Mouse (Mus musculus) CH12.LX (cell line): ENCODE measurements around the gene Hpca. TPM values are rescaled to one million over a fixed set of nuclear protein-coding genes. Genes with fewer than 3 reads are reported as not detected.

Source experiments
- DNase-seq: peaks from one replicate; pipeline ENCODE4 v3.0.0-alpha.2; 2013; ENCODE audit errors: extremely low read depth
- H3K27ac ChIP-seq: 2 replicates; pipeline ENCODE4 v1.5.1; 2012; ENCODE audit warnings: low read depth, mild to moderate bottlenecking, control low read depth, moderate library complexity; ENCODE audit not compliant: insufficient read depth
- H3K27me3 ChIP-seq: replicated peaks from 2 replicates; pipeline ENCODE3; 2012; ENCODE audit warnings: inconsistent platforms
- H3K36me3 ChIP-seq, 2 experiments: replicated peaks in 1 of 2; 2 replicates each; pipeline versions ENCODE3 to v1.6.1; 2012; ENCODE audit warnings: inconsistent platforms in 1 of 2, low read length in 1 of 2, mild to moderate bottlenecking in 1 of 2, mixed read lengths in 1 of 2, moderate library complexity in 1 of 2; ENCODE audit not compliant: control insufficient read depth in 1 of 2, insufficient read depth in 1 of 2
- H3K4me1 ChIP-seq, 2 experiments: 2 replicates each; pipeline ENCODE4 v1.6.1; 2012; ENCODE audit warnings: inconsistent platforms in 1 of 2, moderate library complexity in 1 of 2; ENCODE audit not compliant: insufficient read depth in 2 of 2, control insufficient read depth in 1 of 2
- H3K4me2 ChIP-seq: 2 replicates; pipeline ENCODE4 v1.6.1; 2012; ENCODE audit warnings: low read depth, mild to moderate bottlenecking, control low read depth; ENCODE audit not compliant: poor library complexity, insufficient read depth, severe bottlenecking
- H3K4me3 ChIP-seq, 3 experiments: fragments of 150-350 bp in 1 of 3; sonication (generic) in 1 of 3; replicated peaks in 1 of 3; 2 replicates each; pipeline versions ENCODE3 to v1.5.1; 2011 to 2012; ENCODE audit warnings: low read depth in 2 of 3, low read length in 2 of 3, mild to moderate bottlenecking in 2 of 3, moderate library complexity in 2 of 3, control low read depth in 1 of 3, improper control_type of control experiment in 1 of 3, inconsistent platforms in 1 of 3, mixed read lengths in 1 of 3; ENCODE audit not compliant: poor library complexity in 1 of 3
- H3K79me2 ChIP-seq: replicated peaks from 2 replicates; pipeline ENCODE4 v1.6.1; 2012; ENCODE audit warnings: mild to moderate bottlenecking, moderate library complexity; ENCODE audit not compliant: control insufficient read depth, poor library complexity, insufficient read depth, severe bottlenecking; ENCODE audit errors: extremely low read depth
- H3K9ac ChIP-seq: 2 replicates; pipeline ENCODE4 v1.6.1; 2012; ENCODE audit warnings: low read depth, mild to moderate bottlenecking, control low read depth, moderate library complexity; ENCODE audit not compliant: insufficient read depth
- H3K9me3 ChIP-seq: replicated peaks from 2 replicates; pipeline ENCODE3; 2012; ENCODE audit warnings: low read length, inconsistent platforms, mixed read lengths
- ELF1 ChIP-seq: IDR thresholded peaks from 2 replicates; pipeline ENCODE4 v1.6.1; 2014; ENCODE audit warnings: low read depth, mild to moderate bottlenecking, inconsistent platforms, low read length, improper control_type of control experiment
- JUN ChIP-seq: IDR thresholded peaks from 2 replicates; pipeline ENCODE4 v1.6.1; 2011; ENCODE audit warnings: low read depth, mild to moderate bottlenecking, low read length, improper control_type of control experiment, moderate library complexity; ENCODE audit not compliant: insufficient read depth
- MAX ChIP-seq: IDR thresholded peaks from 2 replicates; pipeline ENCODE4 v1.6.1; 2011; ENCODE audit warnings: low read length, improper control_type of control experiment
- MEF2A ChIP-seq: IDR thresholded peaks from 2 replicates; pipeline ENCODE4 v1.6.1; 2014; ENCODE audit warnings: low read depth, mild to moderate bottlenecking, inconsistent platforms, low read length, improper control_type of control experiment, borderline replicate concordance
- NRF1 ChIP-seq: IDR thresholded peaks from 2 replicates; pipeline ENCODE4 v1.6.1; 2014; ENCODE audit warnings: low read depth, mild to moderate bottlenecking, inconsistent platforms, low read length, improper control_type of control experiment, moderate library complexity
- ZC3H11A ChIP-seq: IDR thresholded peaks from 2 replicates; pipeline ENCODE4 v1.6.1; 2012; ENCODE audit warnings: low read depth, mild to moderate bottlenecking, inconsistent platforms, low read length, improper control_type of control experiment
- dilution Hi-C: fragments of 300-500 bp; cut with MboI; formaldehyde crosslinking; loops from 2 replicates; pipeline ENCODE4 v1.14.3; 2020; ENCODE audit warnings: low sequenced_read_pairs; ENCODE audit not compliant: extremely low pct_unique_long_range_greater_than_20kb, extremely low pct_ligation_motif_present
- in situ Hi-C: fragments of 300-500 bp; cut with MboI; formaldehyde crosslinking; loops from 3 replicates; pipeline ENCODE4 v1.14.3; 2019; ENCODE audit warnings: low sequenced_read_pairs, low pct_ligation_motif_present, low pct_unique_long_range_greater_than_20kb, mixed read lengths
- polyA plus RNA-seq: library from polyadenylated mRNA; unstranded; fragments of >175 nt; gene quantifications from 2 replicates; pipeline ENCODE4 v1.2.1, GENCODE M21; 2012; ENCODE audit warnings: low read depth; ENCODE audit not compliant: insufficient read length
- total RNA-seq, 2 experiments: library from RNA; depleted of rRNA; stranded (reverse); fragments of 300-350 nt in 1 of 2; fragments of >200 nt in 1 of 2; gene quantifications; 2 replicates each; pipeline ENCODE4 v1.2.3; 2012 to 2014

Hpca gene
- total and polyA plus RNA-seq, 3 experiments = 1.3 to 28.5 (median 2.9) TPM

DNA sequence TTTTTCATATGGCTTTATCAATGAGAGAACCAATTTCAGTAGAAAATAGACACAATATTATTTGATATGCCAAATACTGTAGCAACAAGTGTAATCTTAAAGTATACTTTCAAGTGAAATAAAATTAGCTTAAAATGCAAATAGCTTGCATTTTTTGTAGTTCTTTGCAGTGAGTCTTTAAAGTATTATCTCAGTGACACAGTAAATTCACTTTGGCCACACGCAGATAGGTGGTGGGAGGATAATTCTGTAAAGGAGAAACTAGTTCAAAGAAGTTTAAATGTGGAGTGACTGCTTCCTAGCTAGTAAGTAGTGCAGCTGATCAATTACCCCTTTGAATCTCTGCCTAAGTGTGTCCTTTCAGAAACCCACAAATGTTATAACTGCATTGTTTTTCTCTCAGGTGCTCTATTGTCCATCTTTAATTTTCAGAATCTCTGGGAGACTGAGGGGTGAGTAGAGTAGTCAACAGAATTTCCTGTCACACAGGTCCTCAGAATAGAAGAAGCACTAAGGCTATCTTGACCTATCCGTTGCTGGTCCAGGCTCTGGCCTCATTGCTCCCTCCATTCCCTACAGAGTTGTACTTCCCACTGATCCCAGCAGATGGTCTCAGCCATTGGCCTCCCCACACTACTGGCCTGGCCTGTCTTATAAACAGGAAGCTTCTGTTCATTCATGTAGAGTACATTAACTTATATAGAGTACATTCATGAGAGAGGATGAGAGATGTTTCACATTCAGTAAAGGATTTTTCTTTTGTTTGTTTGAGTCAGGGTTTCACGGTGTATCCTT is 59.4 kb downstream of the Hpca start:
- Histone ChIP-seq H3K4me1 (peaks cover 7 to 51% of the 10 kb centered on the region in 2 experiments), H3K36me3 (peaks cover 0 to 6% of the 10 kb centered on the region in 2 experiments), H3K9ac (no peak overlapping the region), H3K79me2 (peaks cover 23% of the 10 kb centered on the region), H3K4me2 (no peak overlapping the region), H3K4me3 (no peak overlapping the region), H3K9me3 (no peaks in the 10 kb centered on the region), H3K27ac (no peak overlapping the region), H3K27me3 (no peaks in the 10 kb centered on the region)
- dilution Hi-C loops = no loop called here
- in situ Hi-C loops = no loop called here
- DNase-seq = no peak
- TF ChIP-seq ELF1 (no peak), JUN (no peak), MAX (no peak), MEF2A (no peak), ZC3H11A (no peak), NRF1 (no peak)

Other genes with a start within 250 kb of the Hpca start
- 0.98 and 1.1 TPM in 2 replicates for gene Trim62, start 238.5 kb downstream of the Hpca start, total RNA-seq (2012; rRNA removed)
- 0.40 and 0.46 TPM in 2 replicates for gene Trim62, start 238.5 kb downstream of the Hpca start, total RNA-seq (2014; rRNA removed)
- 1.8 and 2.7 TPM in 2 replicates for gene Trim62, start 238.5 kb downstream of the Hpca start, polyA plus RNA-seq
- gene Azin2, start 159.6 kb downstream of the Hpca start, total RNA-seq (2012; rRNA removed) = 0.63 and 1.7 TPM in 2 replicates
- gene Azin2, start 159.6 kb downstream of the Hpca start, total RNA-seq (2014; rRNA removed) = 0.58 and 0.91 TPM in 2 replicates
- 2.1 and 2.4 TPM in 2 replicates for gene Azin2, start 159.6 kb downstream of the Hpca start, polyA plus RNA-seq
- gene Ak2, start 130.1 kb downstream of the Hpca start, total RNA-seq (2012; rRNA removed) = 269 and 278 TPM in 2 replicates
- 280 and 293 TPM in 2 replicates for gene Ak2, start 130.1 kb downstream of the Hpca start, total RNA-seq (2014; rRNA removed)
- 343 and 363 TPM in 2 replicates for gene Ak2, start 130.1 kb downstream of the Hpca start, polyA plus RNA-seq
- gene Rnf19b, start 63.8 kb downstream of the Hpca start, total RNA-seq (2012; rRNA removed) = 65.3 and 75.3 TPM in 2 replicates
- 104 and 111 TPM in 2 replicates for gene Rnf19b, start 63.8 kb downstream of the Hpca start, total RNA-seq (2014; rRNA removed)
- gene Rnf19b, start 63.8 kb downstream of the Hpca start, polyA plus RNA-seq = 98.3 and 102 TPM in 2 replicates
- gene Tmem54, start 16.5 kb downstream of the Hpca start, total RNA-seq (2012; rRNA removed) = not detected in 2 replicates
- not detected in 2 replicates for gene Tmem54, start 16.5 kb downstream of the Hpca start, total RNA-seq (2014; rRNA removed)
- gene Tmem54, start 16.5 kb downstream of the Hpca start, polyA plus RNA-seq = not detected in 2 replicates
- gene Fndc5, start 15.0 kb upstream of the Hpca start, total RNA-seq (2012; rRNA removed) = 0.17 and 0.21 TPM in 2 replicates
- gene Fndc5, start 15.0 kb upstream of the Hpca start, total RNA-seq (2014; rRNA removed) = 0.08 TPM in 1 of 2 replicates, not detected in the other
- gene Fndc5, start 15.0 kb upstream of the Hpca start, polyA plus RNA-seq = 0.26 and 0.33 TPM in 2 replicates
- gene S100pbp, start 67.7 kb upstream of the Hpca start, total RNA-seq (2012; rRNA removed) = 22.5 and 23.1 TPM in 2 replicates
- 43.6 and 44.7 TPM in 2 replicates for gene S100pbp, start 67.7 kb upstream of the Hpca start, total RNA-seq (2014; rRNA removed)
- gene S100pbp, start 67.7 kb upstream of the Hpca start, polyA plus RNA-seq = 35.8 and 43.6 TPM in 2 replicates
- gene Yars, start 67.7 kb upstream of the Hpca start, total RNA-seq (2012; rRNA removed) = 128 and 180 TPM in 2 replicates
- 96.1 and 96.3 TPM in 2 replicates for gene Yars, start 67.7 kb upstream of the Hpca start, total RNA-seq (2014; rRNA removed)
- 207 and 220 TPM in 2 replicates for gene Yars, start 67.7 kb upstream of the Hpca start, polyA plus RNA-seq
- 0.29 and 0.38 TPM in 2 replicates for gene C77080, start 139.4 kb upstream of the Hpca start, total RNA-seq (2012; rRNA removed)
- not detected in 2 replicates for gene C77080, start 139.4 kb upstream of the Hpca start, total RNA-seq (2014; rRNA removed)
- 0.68 and 1.1 TPM in 2 replicates for gene C77080, start 139.4 kb upstream of the Hpca start, polyA plus RNA-seq
- 0.04 TPM in 1 of 2 replicates, not detected in the other for gene Sync, start 165.6 kb upstream of the Hpca start, total RNA-seq (2012; rRNA removed)
- gene Sync, start 165.6 kb upstream of the Hpca start, total RNA-seq (2014; rRNA removed) = not detected in 2 replicates
- gene Sync, start 165.6 kb upstream of the Hpca start, polyA plus RNA-seq = 0.14 and 0.16 TPM in 2 replicates
- 41.4 and 44.1 TPM in 2 replicates for gene Rbbp4, start 213.3 kb upstream of the Hpca start, total RNA-seq (2012; rRNA removed)
- 73.3 and 76.9 TPM in 2 replicates for gene Rbbp4, start 213.3 kb upstream of the Hpca start, total RNA-seq (2014; rRNA removed)
- 179 and 219 TPM in 2 replicates for gene Rbbp4, start 213.3 kb upstream of the Hpca start, polyA plus RNA-seq
- 93.7 and 104 TPM in 2 replicates for gene Zbtb8os, start 213.7 kb upstream of the Hpca start, total RNA-seq (2012; rRNA removed)
- 124 and 134 TPM in 2 replicates for gene Zbtb8os, start 213.7 kb upstream of the Hpca start, total RNA-seq (2014; rRNA removed)
- 135 and 157 TPM in 2 replicates for gene Zbtb8os, start 213.7 kb upstream of the Hpca start, polyA plus RNA-seq